Mouse (Mus musculus) hindbrain, embryonic 11.5 days (tissue): ENCODE measurements around the gene Nfia. TPM values are rescaled to one million over a fixed set of nuclear protein-coding genes. Genes with fewer than 3 reads are reported as not detected.

ENCODE experiments used
- ATAC-seq: fragments of 200-750 bp; cut with Nextera tagmentation; 2 replicates; pipeline ENCODE4 v1.8.0; 2017; ENCODE audit warnings: mild to moderate bottlenecking, moderate TSS enrichment, moderate library complexity; ENCODE audit not compliant: low FRiP score
- DNase-seq: peaks from one replicate; pipeline ENCODE4 v3.0.0-alpha.2; 2015; ENCODE audit warnings: low spot score
- H3K27ac ChIP-seq: fragments of 300-500 bp; sonication (generic); 2 replicates; pipeline ENCODE4 v1.5.1; 2014; ENCODE audit warnings: mild to moderate bottlenecking, low read depth, low read length
- H3K27me3 ChIP-seq: fragments of 300-500 bp; sonication (generic); 2 replicates; pipeline ENCODE4 v1.6.1; 2014; ENCODE audit warnings: mild to moderate bottlenecking, low read length, moderate library complexity, mixed read lengths; ENCODE audit not compliant: control insufficient read depth, insufficient read depth
- H3K36me3 ChIP-seq: fragments of 300-500 bp; sonication (generic); 2 replicates; pipeline ENCODE4 v1.6.1; 2014; ENCODE audit warnings: mild to moderate bottlenecking, low read length, moderate library complexity, mixed read lengths; ENCODE audit not compliant: control insufficient read depth, insufficient read depth
- H3K4me1 ChIP-seq: fragments of 300-500 bp; sonication (generic); replicated peaks from 2 replicates; pipeline ENCODE4 v1.6.1; 2014; ENCODE audit warnings: low read length, mixed read lengths; ENCODE audit not compliant: control insufficient read depth, insufficient read depth
- H3K4me2 ChIP-seq: fragments of 300-500 bp; sonication (generic); replicated peaks from 2 replicates; pipeline ENCODE4 v1.6.1; 2014; ENCODE audit warnings: mild to moderate bottlenecking, low read depth, low read length
- H3K4me3 ChIP-seq: fragments of 300-500 bp; sonication (generic); 2 replicates; pipeline ENCODE4 v1.5.1; 2014; ENCODE audit warnings: low read depth, low read length
- H3K9ac ChIP-seq: fragments of 300-500 bp; sonication (generic); 2 replicates; pipeline ENCODE4 v1.6.1; 2014; ENCODE audit warnings: low read depth, low read length
- H3K9me3 ChIP-seq: fragments of 300-500 bp; sonication (generic); 2 replicates; pipeline ENCODE4 v1.6.1; 2016; ENCODE audit warnings: low read length; ENCODE audit not compliant: control insufficient read depth
- WGBS: fragments of 180-500 bp; shearing (Covaris S2); extraction: QIAGEN DNeasy Blood & Tissue Kit; methylation state at CpG from one replicate; pipeline ENCODE4 v1.1.7; 2014; 5-methylcytosine and 5-hydroxymethylcytosine counted together
- polyA plus RNA-seq: library from polyadenylated mRNA; unstranded; fragments of >200 nt; fragmentation: Nextera tagmentation; extraction: Ambion mirVana; gene quantifications from 2 replicates; pipeline ENCODE4 v1.2.1, GENCODE M21; 2014

Gene Nfia
- polyA plus RNA-seq, 1 experiment from 2014 or later: 45.6 TPM

DNA sequence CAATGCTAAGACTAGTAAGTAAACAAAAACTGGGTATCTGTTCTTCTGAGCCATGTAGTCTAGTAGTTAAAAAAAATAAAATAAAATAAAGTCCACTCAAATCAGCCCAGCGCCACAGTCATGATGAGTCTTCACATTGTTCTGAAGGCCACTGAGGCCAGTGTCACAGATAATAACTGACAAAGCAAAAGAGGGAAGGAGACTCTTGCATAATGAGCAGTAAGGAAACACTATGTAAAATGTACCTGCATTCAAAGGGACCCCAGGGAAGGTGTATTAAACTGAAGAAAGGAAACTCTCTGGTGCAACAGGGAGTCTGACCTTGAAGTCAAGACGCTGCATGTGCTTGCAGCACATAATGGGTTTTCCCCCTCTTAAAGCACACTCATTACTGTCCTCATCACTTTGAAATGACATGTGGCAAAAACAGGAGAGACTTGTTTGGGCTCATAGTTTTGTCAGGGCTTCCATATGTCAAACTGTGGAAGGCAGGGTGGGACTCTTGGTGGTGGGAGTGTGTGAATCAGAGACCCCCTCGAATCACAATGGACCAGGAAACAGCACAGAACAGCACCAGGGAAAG lies 347.5 kb downstream of the Nfia start:
- H3K36me3 ChIP-seq: no peaks in the 10 kb centered on the region
- no peak overlapping the region for H3K4me3 ChIP-seq
- no peaks in the 10 kb centered on the region for H3K4me1 ChIP-seq
- 84% methylated on average over 3 of the region's 3 CpGs for WGBS
- ATAC-seq (no peak), DNase-seq (no peak)
- H3K4me2 ChIP-seq: no peak overlapping the region
- H3K9me3 ChIP-seq: no peaks in the 10 kb centered on the region
- H3K27ac ChIP-seq: no peak overlapping the region
- no peak overlapping the region for H3K9ac ChIP-seq
- no peaks in the 10 kb centered on the region for H3K27me3 ChIP-seq

- no peaks in the 10 kb centered on the region for H3K4me1 ChIP-seq
- DNase-seq (no peak), ATAC-seq (no peak)
- H3K9me3 ChIP-seq: no peaks in the 10 kb centered on the region
- H3K4me2 ChIP-seq: no peak overlapping the region
- no peak overlapping the region for H3K27ac ChIP-seq
- no peak overlapping the region for H3K9ac ChIP-seq
- no peaks in the 10 kb centered on the region for H3K27me3 ChIP-seq
- H3K4me3 ChIP-seq: no peak overlapping the region
- no peaks in the 10 kb centered on the region for H3K36me3 ChIP-seq
- WGBS: 90% methylated on average over 6 of the region's 6 CpGs
Observed at GRCm38 (mm10) chr4:98120706-98121340, 348.3 kb downstream of the Nfia start.

GRCm38 (mm10) chr4:98126003-98126677 lies 353.6 kb downstream of the Nfia start:
- Histone ChIP-seq H3K9ac (no peak overlapping the region), H3K9me3 (no peaks in the 10 kb centered on the region), H3K27ac (no peak overlapping the region), H3K27me3 (no peaks in the 10 kb centered on the region), H3K4me1 (no peaks in the 10 kb centered on the region), H3K4me2 (no peak overlapping the region), H3K36me3 (no peaks in the 10 kb centered on the region), H3K4me3 (no peak overlapping the region)
- DNase-seq (no peak), ATAC-seq (no peak)
- WGBS: 83% methylated on average over 11 of the region's 11 CpGs

DNA sequence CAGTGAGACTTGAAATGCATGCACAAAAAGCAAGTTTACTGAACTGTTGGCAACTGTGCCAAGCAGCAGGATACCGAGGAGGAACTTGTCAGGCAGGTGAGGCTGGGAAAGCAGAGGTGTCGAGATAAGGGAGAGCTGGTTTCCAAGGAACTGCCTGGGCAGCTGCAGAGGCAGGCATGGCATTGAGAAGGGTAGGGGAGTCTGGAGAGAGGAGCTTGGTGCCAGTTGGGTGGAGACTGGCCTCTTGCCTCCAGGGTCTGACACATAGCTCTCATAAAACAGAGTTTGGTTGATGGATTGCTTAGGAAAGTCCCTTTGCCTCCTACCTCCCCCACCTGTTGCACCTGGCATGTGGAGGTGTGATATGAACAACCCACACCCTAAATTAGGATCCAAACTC lies 358.3 kb downstream of the Nfia start:
- Histone ChIP-seq H3K9me3 (no peaks in the 10 kb centered on the region), H3K36me3 (no peaks in the 10 kb centered on the region), H3K4me3 (no peak overlapping the region), H3K4me2 (no peak overlapping the region), H3K27me3 (no peaks in the 10 kb centered on the region), H3K4me1 (no peaks in the 10 kb centered on the region), H3K27ac (no peak overlapping the region), H3K9ac (no peak overlapping the region)
- 71% methylated on average over 2 of the region's 2 CpGs for WGBS
- no peak for ATAC-seq
- no peak for DNase-seq

- Histone ChIP-seq H3K4me2 (no peak overlapping the region), H3K4me3 (no peak overlapping the region), H3K27ac (no peak overlapping the region), H3K36me3 (no peaks in the 10 kb centered on the region), H3K9me3 (no peaks in the 10 kb centered on the region), H3K27me3 (no peaks in the 10 kb centered on the region), H3K9ac (no peak overlapping the region), H3K4me1 (no peaks in the 10 kb centered on the region)
- DNase-seq: no peak
- 93% methylated on average over 4 of the region's 4 CpGs for WGBS
- ATAC-seq: no peak
Observed at GRCm38 (mm10) chr4:98134027-98134426, 361.5 kb downstream of the Nfia start.

DNA sequence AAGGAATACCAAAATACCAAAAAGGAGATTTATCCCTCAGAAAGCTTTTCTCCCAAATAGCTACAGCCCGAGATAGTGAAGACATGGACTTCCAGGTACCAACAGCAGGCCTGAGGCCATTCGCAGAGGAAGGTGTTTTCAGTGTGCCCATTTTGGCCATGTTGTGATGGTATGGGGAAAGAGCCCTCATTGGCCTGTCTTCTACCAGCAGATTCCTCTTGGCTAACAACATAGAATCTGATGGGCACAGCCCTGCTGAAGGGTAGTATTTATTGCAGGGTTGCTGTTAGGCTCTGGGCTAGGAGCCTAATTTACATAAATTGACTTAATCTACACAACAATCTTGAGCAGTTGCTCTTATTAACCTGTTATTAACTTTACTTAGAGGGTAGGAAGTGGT lies 363.5 kb downstream of the Nfia start:
- DNase-seq (no peak), ATAC-seq (no peak)
- Histone ChIP-seq H3K9me3 (no peaks in the 10 kb centered on the region), H3K4me1 (no peaks in the 10 kb centered on the region), H3K27me3 (no peaks in the 10 kb centered on the region), H3K4me2 (no peak overlapping the region), H3K9ac (no peak overlapping the region), H3K27ac (no peak overlapping the region), H3K4me3 (no peak overlapping the region), H3K36me3 (no peaks in the 10 kb centered on the region)
- WGBS: 94% methylated on average over 2 of the region's 2 CpGs

DNA sequence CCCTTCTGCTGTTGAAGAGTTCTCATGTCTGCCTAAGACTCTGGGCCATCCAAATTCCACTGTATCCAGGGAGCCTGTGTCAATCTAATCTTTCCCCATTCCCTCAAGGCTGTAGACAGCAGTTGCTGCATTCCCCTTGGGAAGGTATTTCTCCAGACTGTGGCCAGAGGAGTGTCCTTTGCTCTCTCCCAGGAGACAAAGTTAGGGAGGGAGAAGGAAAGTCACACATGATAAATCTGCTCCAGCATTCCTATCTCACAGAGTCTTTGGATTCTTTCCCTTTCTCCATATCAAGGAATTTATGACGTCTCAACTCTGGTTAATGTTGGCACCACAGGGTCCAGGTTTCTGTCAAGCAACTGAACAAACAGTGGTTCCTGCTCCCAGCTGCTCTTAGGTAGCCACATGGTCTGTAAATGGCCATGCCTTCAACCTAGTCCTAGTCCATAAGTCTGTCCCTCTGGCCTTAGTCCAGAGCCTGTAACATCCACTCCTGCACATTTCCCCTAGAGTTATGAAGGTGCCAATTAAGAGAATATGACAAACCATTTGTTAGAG lies 370.4 kb downstream of the Nfia start:
- ATAC-seq (no peak), DNase-seq (no peak)
- Histone ChIP-seq H3K9ac (no peak overlapping the region), H3K27ac (no peak overlapping the region), H3K36me3 (no peaks in the 10 kb centered on the region), H3K27me3 (no peaks in the 10 kb centered on the region), H3K4me3 (no peak overlapping the region), H3K4me1 (no peaks in the 10 kb centered on the region), H3K9me3 (no peaks in the 10 kb centered on the region), H3K4me2 (no peak overlapping the region)
- 73% methylated on average over 1 of the region's 1 CpGs for WGBS

DNA sequence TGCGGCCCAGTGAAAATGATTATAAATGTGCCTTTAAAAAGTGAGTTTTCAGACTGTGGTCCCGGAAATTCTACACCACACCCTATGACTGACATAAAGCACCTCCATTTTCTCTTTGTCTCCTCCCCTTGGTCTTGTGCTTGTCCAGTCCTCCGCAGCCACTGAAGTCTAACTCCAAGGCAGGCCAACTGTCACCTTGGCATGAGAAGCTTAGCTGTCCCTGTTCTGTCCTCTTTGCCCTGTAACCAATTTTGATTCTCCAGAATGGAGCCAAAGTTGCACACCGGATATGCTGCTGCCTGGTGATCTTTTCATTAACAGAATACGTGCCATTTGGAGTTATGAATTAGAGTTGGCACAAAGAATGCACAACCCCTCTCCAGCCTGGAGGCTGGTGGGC lies 378.0 kb downstream of the Nfia start:
- H3K9ac ChIP-seq: no peak overlapping the region
- H3K9me3 ChIP-seq: no peaks in the 10 kb centered on the region
- ATAC-seq: no peak
- no peaks in the 10 kb centered on the region for H3K36me3 ChIP-seq
- H3K27ac ChIP-seq: no peak overlapping the region
- no peak overlapping the region for H3K4me3 ChIP-seq
- no peak overlapping the region for H3K4me2 ChIP-seq
- no peaks in the 10 kb centered on the region for H3K27me3 ChIP-seq
- H3K4me1 ChIP-seq: no peaks in the 10 kb centered on the region
- DNase-seq: no peak
- whole genome bisulfite sequencing: 88% methylated on average over 5 of the region's 5 CpGs

DNA sequence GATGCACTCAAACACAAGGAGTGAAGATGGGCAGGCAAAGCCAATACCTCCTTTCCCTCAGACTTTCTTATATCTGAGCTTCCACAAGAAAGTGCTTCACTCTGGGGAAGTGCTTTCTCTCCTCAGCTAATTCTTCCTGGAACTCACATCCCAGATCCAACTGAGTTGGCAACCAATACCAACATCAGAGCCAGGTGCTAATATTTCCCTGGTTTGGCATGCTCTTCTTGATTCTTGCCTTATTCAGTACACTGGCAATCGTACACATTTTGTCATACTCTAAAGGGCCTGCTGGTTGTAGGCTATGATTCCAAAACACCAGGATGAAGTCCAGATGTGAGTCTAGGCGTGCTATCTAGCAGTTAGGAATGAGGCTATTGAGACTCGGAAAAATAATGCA lies 385.4 kb downstream of the Nfia start:
- Histone ChIP-seq H3K4me3 (no peak overlapping the region), H3K36me3 (no peaks in the 10 kb centered on the region), H3K9me3 (no peaks in the 10 kb centered on the region), H3K4me2 (no peak overlapping the region), H3K27ac (no peak overlapping the region), H3K27me3 (no peaks in the 10 kb centered on the region), H3K9ac (no peak overlapping the region), H3K4me1 (no peaks in the 10 kb centered on the region)
- WGBS: 88% methylated on average over 3 of the region's 3 CpGs
- no peak for ATAC-seq
- no peak for DNase-seq
